Mouse (Mus musculus): ENCODE measurements around the gene Nxnl1. TPM values are rescaled to one million over a fixed set of nuclear protein-coding genes. Genes with fewer than 3 reads are reported as not detected.
A peak's percentile ranks its signal among the peaks of the same experiment; 100 is the strongest.

Nxnl1 gene
- total and polyA plus RNA-seq, 3 experiments, result 0.04 TPM; not detected in 2

DNA sequence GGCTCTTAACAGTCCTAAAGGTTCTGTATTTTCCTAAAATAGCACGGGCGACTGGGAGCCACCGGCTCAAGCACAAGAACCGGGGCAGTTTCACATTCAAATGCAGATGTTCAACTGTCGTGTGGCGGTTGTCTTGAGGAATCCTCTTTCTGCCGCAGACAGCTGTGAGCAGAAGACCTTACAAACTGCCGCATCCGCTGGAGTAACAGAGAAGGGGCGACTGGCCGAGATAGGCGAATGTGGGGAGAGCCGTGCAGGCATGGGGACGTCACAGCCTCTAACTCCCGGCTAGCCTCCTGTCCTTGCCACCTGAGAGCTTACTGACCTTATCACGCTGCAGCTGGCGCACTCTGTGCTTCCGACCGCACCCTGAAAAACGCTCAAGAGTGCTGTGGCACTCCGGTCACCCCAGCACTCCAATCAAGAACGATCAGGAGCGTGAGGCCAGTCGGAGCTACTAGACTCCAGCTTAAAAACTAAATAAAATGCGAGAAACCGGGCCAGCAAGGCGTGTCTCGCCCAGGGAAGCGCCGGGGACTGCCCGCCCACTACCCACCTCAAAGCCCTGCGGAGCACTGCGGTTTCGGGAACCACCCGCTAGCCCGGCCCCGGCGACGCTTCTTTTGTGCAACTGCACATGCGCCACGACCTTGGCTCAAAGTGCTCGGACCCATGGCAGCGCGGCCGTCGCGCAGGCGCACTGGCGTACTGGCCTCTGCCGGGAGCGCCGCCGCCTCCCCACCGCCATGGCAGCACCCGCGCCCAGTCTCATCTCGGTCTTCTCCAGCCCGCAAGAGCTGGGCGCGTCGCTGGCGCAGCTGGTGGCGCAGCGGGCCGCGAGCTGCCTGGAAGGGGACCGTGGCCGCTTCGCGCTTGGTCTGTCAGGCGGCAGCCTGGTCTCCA, 25.3 kb upstream of the Nxnl1 start, which contains the start of gene Pgls:
TSS of gene Pgls (plus strand) at position 706 of the 903 bp plus-strand sequence.
- H3K9ac ChIP-seq (ENCODE audit: insufficient read depth, low read depth), result peak within 1 kb of the TSS; percentile 87
- no peaks in the 10 kb centered on the region for H3K27me3 ChIP-seq (replicated peaks)
- H3K9me3 ChIP-seq (replicated peaks; ENCODE audit: low read length), result peaks cover 2% of the 10 kb centered on the region
- H3K79me2 ChIP-seq (replicated peaks; ENCODE audit: control insufficient read depth, extremely low read depth, insufficient read depth, poor library complexity, severe bottlenecking), result peaks cover 20% of the 10 kb centered on the region
- H3K4me2 ChIP-seq (ENCODE audit: insufficient read depth, low read depth, poor library complexity, severe bottlenecking), result peak within 1 kb of the TSS; percentile 63
- no peak for TF ChIP-seq MAX (IDR thresholded peaks at IDR 0.05; ENCODE audit: low read length)
- TF ChIP-seq MAFK (IDR thresholded peaks at IDR 0.05; ENCODE audit: insufficient replicate concordance, low read length), result no peak
- TF ChIP-seq ETS1 (conservative IDR thresholded peaks at IDR 0.05; ENCODE audit: low read depth, low read length), result peak; percentile 79
- no peak for TF ChIP-seq E2F4 (IDR thresholded peaks at IDR 0.05; ENCODE audit: insufficient replicate concordance, low read depth, low read length)
- peak; percentile 77 for TF ChIP-seq HCFC1 (IDR thresholded peaks at IDR 0.05; ENCODE audit: low read depth, low read length)
- no peak for TF ChIP-seq SMC3 (IDR thresholded peaks at IDR 0.05; ENCODE audit: low read depth, low read length)
- TF ChIP-seq IRF4 (IDR thresholded peaks at IDR 0.05; ENCODE audit: low read depth, low read length), result peak; percentile 73; the same call in 1 of the 2 replicates
- TF ChIP-seq CTCF (conservative IDR thresholded peaks at IDR 0.05 in 1 of 2, IDR thresholded peaks at IDR 0.05 in 1 of 2; ENCODE audit: low read depth in 2 of 2, low read length in 2 of 2), result no peak
- TF ChIP-seq MXI1 (IDR thresholded peaks at IDR 0.05; ENCODE audit: low read depth, low read length), result peak; percentile 46
- TF ChIP-seq JUND (conservative IDR thresholded peaks at IDR 0.05; ENCODE audit: low read depth, low read length), result no peak
- TF ChIP-seq TBP (conservative IDR thresholded peaks at IDR 0.05; ENCODE audit: low read depth, low read length), result peak; percentile 33; the same call in 1 of the 2 replicates
- TF ChIP-seq ZNF384 (IDR thresholded peaks at IDR 0.05; ENCODE audit: low read depth, low read length), result no peak; the same call in 1 of the 2 replicates
- no peak; the same call in 1 of the 2 replicates for TF ChIP-seq MYC (IDR thresholded peaks at IDR 0.05; ENCODE audit: low read depth, low read length)
- TF ChIP-seq JUN (IDR thresholded peaks at IDR 0.05; ENCODE audit: insufficient read depth, low read depth, low read length), result no peak
- TF ChIP-seq USF2 (conservative IDR thresholded peaks at IDR 0.05; ENCODE audit: low read depth, low read length), result no peak
- TF ChIP-seq UBTF (IDR thresholded peaks at IDR 0.05; ENCODE audit: low read depth, low read length), result peak; percentile 11; the same call in 1 of the 2 replicates
- peak; percentile 53 for TF ChIP-seq SIN3A (IDR thresholded peaks at IDR 0.05; ENCODE audit: low read length)
- no peak; the same call in 1 of the 2 replicates for TF ChIP-seq MAZ (IDR thresholded peaks at IDR 0.05; ENCODE audit: low read depth, low read length)
- no peak for TF ChIP-seq PAX5 (IDR thresholded peaks at IDR 0.05; ENCODE audit: low read length)
- TF ChIP-seq RAD21 (IDR thresholded peaks at IDR 0.05; ENCODE audit: low read depth, low read length), result no peak
- peak; percentile 65 for TF ChIP-seq POLR2A (IDR thresholded peaks at IDR 0.05; ENCODE audit: low read depth, low read length)
- peak; percentile 35; the same call in 1 of the 2 replicates for TF ChIP-seq ELF1 (IDR thresholded peaks at IDR 0.05; ENCODE audit: low read depth, low read length)
- TF ChIP-seq CHD1 (IDR thresholded peaks at IDR 0.05; ENCODE audit: low read depth, low read length), result no peak
- TF ChIP-seq ZC3H11A (IDR thresholded peaks at IDR 0.05; ENCODE audit: low read depth, low read length), result no peak
- peak; percentile 68; the same call in 1 of the 2 replicates for TF ChIP-seq NELFE (IDR thresholded peaks at IDR 0.05; ENCODE audit: low read depth, low read length)
- peak; percentile 67 for TF ChIP-seq TCF12 (IDR thresholded peaks at IDR 0.05; ENCODE audit: low read depth, low read length)
- peak; percentile 77 for TF ChIP-seq EP300 (IDR thresholded peaks at IDR 0.05; ENCODE audit: low read length)
- TF ChIP-seq RCOR1 (conservative IDR thresholded peaks at IDR 0.05; ENCODE audit: low read depth, low read length), result no peak
- TF ChIP-seq BHLHE40 (IDR thresholded peaks at IDR 0.05; ENCODE audit: low read depth, low read length), result peak; percentile 49
- 0 out of 2 replicates have a peak, but pooled peaks have one; percentile 44 for TF ChIP-seq POLR2AphosphoS2 (IDR thresholded peaks at IDR 0.05; ENCODE audit: low read depth, low read length)
- no peak for TF ChIP-seq GABPA (IDR thresholded peaks at IDR 0.05; ENCODE audit: insufficient replicate concordance, low read depth, low read length)
- TF ChIP-seq ZMIZ1 (IDR thresholded peaks at IDR 0.05; ENCODE audit: low read depth, low read length), result peak; percentile 75; the same call in 1 of the 2 replicates
- TF ChIP-seq USF1 (IDR thresholded peaks at IDR 0.05; ENCODE audit: low read depth, low read length), result no peak
- peak; percentile 71; the same call in 1 of the 2 replicates for TF ChIP-seq KAT2A (IDR thresholded peaks at IDR 0.05; ENCODE audit: insufficient replicate concordance, low read length)
- TF ChIP-seq ZKSCAN1 (IDR thresholded peaks at IDR 0.05; ENCODE audit: borderline replicate concordance, low read depth, low read length), result no peak
- TF ChIP-seq NRF1 (IDR thresholded peaks at IDR 0.05; ENCODE audit: low read depth, low read length), result peak; percentile 99
- TF ChIP-seq MEF2A (IDR thresholded peaks at IDR 0.05; ENCODE audit: borderline replicate concordance, low read depth, low read length), result peak; percentile 95
- peak; percentile 41; the same call in 1 of the 2 replicates for TF ChIP-seq CHD2 (IDR thresholded peaks at IDR 0.05; ENCODE audit: low read length)
- H3K4me3 ChIP-seq (replicated peaks in 1 of 3; ENCODE audit: low read depth in 2 of 3, low read length in 2 of 3, poor library complexity in 1 of 3), result peak within 1 kb of the TSS; percentile 70 to 94 (median 89)
- in situ Hi-C loops (cut with MboI; ENCODE audit: low pct_ligation_motif_present, low pct_unique_long_range_greater_than_20kb, low sequenced_read_pairs), result no loop called here
- peaks cover 36 to 67% of the 10 kb centered on the region in 2 experiments for H3K4me1 ChIP-seq (ENCODE audit: control insufficient read depth in 1 of 2, insufficient read depth in 2 of 2)
- peak within 1 kb of the TSS; percentile 92 for H3K27ac ChIP-seq (ENCODE audit: insufficient read depth, low read depth)
- H3K36me3 ChIP-seq (replicated peaks in 1 of 2; ENCODE audit: control insufficient read depth in 1 of 2, insufficient read depth in 1 of 2, low read length in 1 of 2), result peaks cover 0 to 20% of the 10 kb centered on the region in 2 experiments
- DNase-seq (ENCODE audit: extremely low read depth), result peak; percentile 95
- dilution Hi-C loops (cut with MboI; ENCODE audit: extremely low pct_ligation_motif_present, extremely low pct_unique_long_range_greater_than_20kb, low sequenced_read_pairs), result no loop called here
